Mouse (Mus musculus): Measurements from ENCODE around the gene Zfp235.

The Zfp235 gene

GRCm38 (mm10) chr7:24133996-24134828 lies at the start of gene Zfp235:
Gene Zfp235, plus strand, starts transcription at chr7:24134169.
- DNase-seq = peak; percentile 87 to 92

- DNase-seq = no peak
Observed at GRCm38 (mm10) chr7:24086871-24087270, 47.1 kb upstream of the Zfp235 start.

- DNase-seq = no peak
Observed at GRCm38 (mm10) chr7:24087485-24088125, 46.4 kb upstream of the Zfp235 start.

GRCm38 (mm10) chr7:24104403-24104802 lies 29.6 kb upstream of the Zfp235 start:
- DNase-seq = no peak

- DNase-seq = no peak
Observed at GRCm38 (mm10) chr7:24105144-24105703, 28.7 kb upstream of the Zfp235 start.

GRCm38 (mm10) chr7:24110839-24111238 lies 23.1 kb upstream of the Zfp235 start:
- DNase-seq = no peak

GRCm38 (mm10) chr7:24111772-24112155 lies 22.2 kb upstream of the Zfp235 start:
- no peak for DNase-seq

GRCm38 (mm10) chr7:24112156-24112856 lies 21.7 kb upstream of the Zfp235 start, which contains the start of gene Zfp112:
Gene Zfp112, plus strand, starts transcription at chr7:24112314.
- DNase-seq = peak; percentile 84 to 94

GRCm38 (mm10) chr7:24113001-24113400 lies 21.0 kb upstream of the Zfp235 start:
- peak; percentile 90 to 93 for DNase-seq

- no peak for DNase-seq
Observed at GRCm38 (mm10) chr7:24116655-24117054, 17.3 kb upstream of the Zfp235 start.

- DNase-seq = no peak
Observed at GRCm38 (mm10) chr7:24133425-24133995, 459 bp upstream of the Zfp235 start.

- DNase-seq = no peak
Observed at GRCm38 (mm10) chr7:24142566-24142965, 8.6 kb downstream of the Zfp235 start.

GRCm38 (mm10) chr7:24153272-24153671 lies 19.3 kb downstream of the Zfp235 start:
- DNase-seq = peak; percentile 37 to 43

- DNase-seq = no peak
Observed at GRCm38 (mm10) chr7:24172191-24172590, 38.2 kb downstream of the Zfp235 start.

GRCm38 (mm10) chr7:24174618-24175336 lies 40.8 kb downstream of the Zfp235 start, which contains the start of gene Zfp114:
Gene Zfp114, plus strand, starts transcription at chr7:24175060.
- peak; percentile 53 to 76 for DNase-seq

- DNase-seq = no peak
Observed at GRCm38 (mm10) chr7:24175337-24175711, 41.4 kb downstream of the Zfp235 start.

- DNase-seq = no peak
Observed at GRCm38 (mm10) chr7:24187611-24188010, 53.6 kb downstream of the Zfp235 start.

- DNase-seq = no peak
Observed at GRCm38 (mm10) chr7:24188901-24189570, 55.1 kb downstream of the Zfp235 start.

- DNase-seq = no peak
Observed at GRCm38 (mm10) chr7:24189571-24189944, 55.6 kb downstream of the Zfp235 start.

GRCm38 (mm10) chr7:24191361-24191760 lies 57.4 kb downstream of the Zfp235 start:
- DNase-seq = no peak
